Mouse (Mus musculus): ENCODE measurements around the gene Ctnnd2.

GRCm38 (mm10) chr15:30945863-30946262 lies 773.5 kb downstream of the Ctnnd2 start:
- TF ChIP-seq CTCF (IDR thresholded peaks at IDR 0.05; ENCODE audit: low read depth, low read length): no peak
- no peak for TF ChIP-seq GATA1 (IDR thresholded peaks at IDR 0.05; ENCODE audit: borderline replicate concordance, low read length)
- no peak for TF ChIP-seq POLR2AphosphoS5 (IDR thresholded peaks at IDR 0.05; ENCODE audit: insufficient replicate concordance, low read depth, low read length)
